Mouse (Mus musculus) ES-E14 (cell line): ENCODE data around the gene Rab19. TPM values are rescaled to one million over a fixed set of nuclear protein-coding genes. Genes with fewer than 3 reads are reported as not detected.

ENCODE experiments used
- DNase-seq: peaks from one replicate; pipeline ENCODE4 v3.0.0-alpha.2; 2013; ENCODE audit warnings: low read depth, low spot score
- H3K27ac ChIP-seq: 2 replicates; pipeline ENCODE4 v1.5.1; 2012; ENCODE audit warnings: low read depth, mild to moderate bottlenecking, low read length, moderate library complexity, mixed read lengths; ENCODE audit not compliant: poor library complexity, insufficient read depth, severe bottlenecking
- H3K36me3 ChIP-seq: 2 replicates; pipeline ENCODE4 v1.6.1; 2012; ENCODE audit warnings: mild to moderate bottlenecking, low read length, moderate library complexity, mixed read lengths; ENCODE audit not compliant: control insufficient read depth, poor library complexity, insufficient read depth, severe bottlenecking
- H3K4me1 ChIP-seq, 2 experiments: fragments of 150-350 bp in 1 of 2; sonication (generic) in 1 of 2; 2 replicates each; pipeline ENCODE4 v1.6.1; 2012; ENCODE audit warnings: low read length in 2 of 2, mild to moderate bottlenecking in 1 of 2, mixed read lengths in 1 of 2; ENCODE audit not compliant: control insufficient read depth in 2 of 2, insufficient read depth in 2 of 2, poor library complexity in 1 of 2
- H3K4me3 ChIP-seq, 2 experiments: fragments of 150-350 bp in 1 of 2; sonication (generic) in 1 of 2; 2 replicates each; pipeline ENCODE4 v1.5.1; 2012; ENCODE audit warnings: low read length in 2 of 2, low read depth in 1 of 2, mild to moderate bottlenecking in 1 of 2, mixed read lengths in 1 of 2; ENCODE audit not compliant: insufficient read depth in 1 of 2, poor library complexity in 1 of 2, severe bottlenecking in 1 of 2
- H3K9ac ChIP-seq: 2 replicates; pipeline ENCODE4 v1.6.1; 2012; ENCODE audit warnings: low read depth, mild to moderate bottlenecking, low read length, mixed read lengths; ENCODE audit not compliant: poor library complexity, insufficient read depth, severe bottlenecking
- H3K9me3 ChIP-seq: fragments of 150-350 bp; sonication (generic); 2 replicates; pipeline ENCODE4 v1.6.1; 2012; ENCODE audit warnings: low read depth, mild to moderate bottlenecking, low read length; ENCODE audit not compliant: control insufficient read depth, insufficient read depth
- CHD2 ChIP-seq: IDR thresholded peaks from 2 replicates; pipeline ENCODE4 v1.6.1; 2014; ENCODE audit warnings: mild to moderate bottlenecking, low read depth, low read length, inconsistent platforms
- HCFC1 ChIP-seq: IDR thresholded peaks from 2 replicates; pipeline ENCODE4 v1.6.1; 2012; ENCODE audit warnings: low read length, inconsistent platforms, borderline replicate concordance; ENCODE audit not compliant: insufficient read depth
- MAFK ChIP-seq: IDR thresholded peaks from 2 replicates; pipeline ENCODE4 v1.6.1; 2014; ENCODE audit warnings: mild to moderate bottlenecking, low read depth, low read length, inconsistent platforms; ENCODE audit not compliant: insufficient read depth
- ZC3H11A ChIP-seq: IDR thresholded peaks from 2 replicates; pipeline ENCODE4 v1.6.1; 2012; ENCODE audit warnings: low read depth, mild to moderate bottlenecking, inconsistent platforms, low read length, borderline replicate concordance
- ZNF384 ChIP-seq: IDR thresholded peaks from 2 replicates; pipeline ENCODE4 v1.6.1; 2012; ENCODE audit warnings: low read depth, low read length, inconsistent platforms
- in situ Hi-C, 2 experiments: fragments of 600-800 bp; cut with MboI; formaldehyde crosslinking; loops; one replicate each; pipeline ENCODE4 v1.15.1; 2025; ENCODE audit warnings: low sequenced_read_pairs in 2 of 2, inconsistent platforms in 1 of 2; ENCODE audit not compliant: unreplicated experiment in 2 of 2
- total RNA-seq: library from RNA; depleted of rRNA; stranded (reverse); fragments of 300-350 nt; gene quantifications from 2 replicates; pipeline ENCODE4 v1.2.3, GENCODE M21; 2012

Rab19 gene
- total RNA-seq, 1 experiment = 0.62 TPM

DNA sequence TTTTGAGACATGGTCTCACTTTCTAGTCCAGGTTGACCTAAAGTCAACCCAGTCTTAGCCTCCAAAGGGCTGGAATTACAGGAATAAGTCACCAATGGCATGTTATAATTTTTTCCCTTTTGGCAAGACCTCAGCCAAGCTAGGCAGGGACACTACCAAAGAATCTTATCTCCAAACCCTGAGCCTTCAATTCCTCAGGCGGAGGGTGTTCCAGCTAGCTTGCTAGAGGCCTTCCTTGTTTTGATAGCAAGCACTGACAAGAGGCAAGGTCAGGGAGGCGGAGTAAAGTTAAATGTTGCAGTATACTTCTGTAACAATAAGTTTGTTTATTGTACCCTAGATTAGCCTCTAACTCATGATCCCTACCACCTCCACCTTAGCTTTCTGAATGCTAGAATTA, 44.2 kb downstream of the Rab19 start:
- H3K27ac ChIP-seq = peak overlapping the region; percentile 14; the same call in 1 of the 2 replicates
- in situ Hi-C loops = no loop called here
- no peak for DNase-seq
- H3K36me3 ChIP-seq = no peaks in the 10 kb centered on the region
- H3K9ac ChIP-seq = no peak overlapping the region
- peaks cover 3 to 17% of the 10 kb centered on the region in 2 experiments; a peak in 3 of 4 replicates for H3K4me1 ChIP-seq
- no peak for TF ChIP-seq MAFK
- H3K9me3 ChIP-seq = no peaks in the 10 kb centered on the region
- H3K4me3 ChIP-seq = no peak overlapping the region

GRCm38 (mm10) chr6:39426725-39427124, 45.8 kb downstream of the Rab19 start:
- Histone ChIP-seq H3K9me3 (no peaks in the 10 kb centered on the region), H3K27ac (peak overlapping the region; percentile 85; the same call in 1 of the 2 replicates), H3K9ac (no peak overlapping the region), H3K4me3 (no peak overlapping the region), H3K4me1 (peaks cover 3 to 15% of the 10 kb centered on the region in 2 experiments), H3K36me3 (no peaks in the 10 kb centered on the region)
- peak; percentile 65 for DNase-seq
- TF ChIP-seq MAFK = peak; percentile 12; the same call in 1 of the 2 replicates
- peak; percentile 93 for TF ChIP-seq ZNF384
- no peak for TF ChIP-seq ZC3H11A
- no peak for TF ChIP-seq CHD2
- TF ChIP-seq HCFC1 = no peak
- in situ Hi-C loops = no loop called here

GRCm38 (mm10) chr6:39427276-39428003, 46.5 kb downstream of the Rab19 start:
- no peaks in the 10 kb centered on the region for H3K36me3 ChIP-seq
- no peaks in the 10 kb centered on the region for H3K9me3 ChIP-seq
- in situ Hi-C loops = no loop called here
- TF ChIP-seq ZC3H11A (no peak), ZNF384 (no peak), MAFK (no peak), HCFC1 (no peak), CHD2 (no peak)
- H3K4me3 ChIP-seq = no peak overlapping the region
- no peak for DNase-seq
- H3K4me1 ChIP-seq = peaks cover 3 to 17% of the 10 kb centered on the region in 2 experiments
- peak overlapping the region; percentile 8; the same call in 1 of the 2 replicates for H3K9ac ChIP-seq
- H3K27ac ChIP-seq = peak overlapping the region; percentile 44; the same call in 1 of the 2 replicates

DNA sequence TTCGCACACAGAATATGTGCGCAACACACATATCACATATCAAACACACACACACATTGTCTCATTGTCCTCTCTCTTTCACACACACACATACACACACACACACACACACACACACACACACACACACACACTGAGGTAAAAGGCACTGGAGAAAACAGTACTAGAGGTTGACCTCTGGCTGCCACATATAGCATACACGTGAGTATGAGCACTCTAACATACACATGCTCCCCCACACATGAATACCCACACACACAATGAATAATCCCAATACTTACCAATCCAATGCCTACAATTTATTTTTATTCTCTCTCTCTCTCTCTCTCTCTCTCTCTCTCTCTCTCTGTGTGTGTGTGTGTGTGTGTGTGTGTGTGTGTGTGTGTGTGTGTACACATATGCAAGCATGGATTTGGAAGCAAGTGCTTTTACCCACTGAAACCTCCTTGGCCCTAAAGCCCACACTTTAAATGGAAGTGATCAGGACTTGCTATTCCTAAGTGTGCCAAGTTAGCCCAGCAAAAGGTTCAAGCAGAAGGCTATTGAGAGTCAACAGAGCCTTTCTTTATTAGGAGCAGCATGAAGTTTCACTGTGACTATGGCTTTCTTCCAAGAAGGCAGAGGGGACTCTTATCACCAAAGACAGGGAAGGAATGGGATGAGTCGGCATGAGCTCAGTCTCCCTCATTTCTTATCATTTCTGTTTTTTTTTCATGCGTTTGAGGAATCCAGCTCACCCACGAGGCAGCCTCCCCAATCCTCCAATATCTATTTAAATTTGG, 48.2 kb downstream of the Rab19 start:
- peak overlapping the region; percentile 80; the same call in 1 of the 2 replicates for H3K27ac ChIP-seq
- no peaks in the 10 kb centered on the region for H3K9me3 ChIP-seq
- no peaks in the 10 kb centered on the region; the same call in 1 of the 2 replicates for H3K36me3 ChIP-seq
- in situ Hi-C loops = no loop called here
- no peak overlapping the region for H3K4me3 ChIP-seq
- peak overlapping the region; percentile 11; the same call in 1 of the 2 replicates for H3K9ac ChIP-seq
- no peak for DNase-seq
- H3K4me1 ChIP-seq = peaks cover 4 to 14% of the 10 kb centered on the region in 2 experiments; a peak in 3 of 4 replicates
- TF ChIP-seq ZNF384 (no peak), CHD2 (no peak), ZC3H11A (no peak), MAFK (no peak), HCFC1 (no peak)
